Mouse (Mus musculus): ENCODE measurements around the gene Gnai3.

Gene Gnai3

DNA sequence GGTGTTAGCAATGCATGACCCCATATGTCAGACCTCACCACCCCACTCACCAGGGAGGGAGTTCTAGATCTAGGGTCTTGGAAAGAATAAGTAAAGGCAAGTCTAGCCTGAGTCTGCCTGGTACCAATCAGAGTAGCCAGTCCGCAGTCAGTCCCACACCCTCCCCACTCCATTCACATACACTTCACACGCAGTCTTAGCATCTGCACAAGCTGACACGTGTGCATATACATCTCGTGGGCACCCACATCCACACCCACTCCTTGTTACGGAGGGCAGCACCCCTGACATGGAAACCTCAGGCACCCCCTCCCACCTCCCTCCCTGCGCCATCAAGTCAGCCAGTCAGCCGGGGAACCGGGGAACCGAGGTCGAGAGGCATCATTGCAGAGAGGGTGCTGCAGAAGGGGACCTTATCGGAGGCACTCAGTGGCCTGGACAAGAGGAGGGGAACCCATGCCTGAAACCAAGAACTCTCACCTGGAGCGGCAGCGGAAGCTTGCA, 61.1 kb downstream of the Gnai3 start:
- in situ Hi-C loops (cut with MboI, MseI): no loop called here

- in situ Hi-C loops (cut with MboI, MseI): no loop called here
Observed at GRCm38 (mm10) chr3:108083904-108084407, 62.0 kb downstream of the Gnai3 start.

GRCm38 (mm10) chr3:108083161-108083560, 62.8 kb downstream of the Gnai3 start:
- in situ Hi-C loops (cut with MboI, MseI): no loop called here

- in situ Hi-C loops (cut with MboI, MseI): no loop called here
Observed at GRCm38 (mm10) chr3:108082251-108082875, 63.6 kb downstream of the Gnai3 start.

DNA sequence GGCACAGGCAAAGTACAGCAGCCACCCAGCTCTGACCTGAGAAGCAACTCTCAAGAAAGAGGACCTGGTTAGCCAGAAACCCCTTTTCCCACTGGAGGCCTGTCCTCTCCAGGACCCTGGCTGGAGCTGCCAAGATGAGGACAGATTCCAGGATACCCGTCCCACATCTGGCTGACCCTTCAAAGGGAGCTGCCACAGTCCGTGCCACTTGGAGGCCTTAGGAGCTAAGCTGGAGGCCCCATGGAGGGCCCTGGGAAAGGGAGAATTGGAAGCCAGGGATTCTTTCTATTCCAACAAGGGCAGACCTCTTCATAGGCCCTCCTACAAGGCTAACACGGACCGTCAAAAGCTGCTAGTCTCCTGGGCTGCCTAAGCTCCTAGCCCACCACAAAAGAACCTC, 64.3 kb downstream of the Gnai3 start:
- in situ Hi-C loops (cut with MboI, MseI): no loop called here

GRCm38 (mm10) chr3:108076836-108077235, 69.1 kb downstream of the Gnai3 start:
- in situ Hi-C loops (cut with MboI, MseI): no loop called here

GRCm38 (mm10) chr3:108072983-108073569, 72.9 kb downstream of the Gnai3 start:
- in situ Hi-C loops (cut with MboI, MseI): no loop called here

- in situ Hi-C loops (cut with MboI, MseI): no loop called here
Observed at GRCm38 (mm10) chr3:108070295-108071293, 75.4 kb downstream of the Gnai3 start.

DNA sequence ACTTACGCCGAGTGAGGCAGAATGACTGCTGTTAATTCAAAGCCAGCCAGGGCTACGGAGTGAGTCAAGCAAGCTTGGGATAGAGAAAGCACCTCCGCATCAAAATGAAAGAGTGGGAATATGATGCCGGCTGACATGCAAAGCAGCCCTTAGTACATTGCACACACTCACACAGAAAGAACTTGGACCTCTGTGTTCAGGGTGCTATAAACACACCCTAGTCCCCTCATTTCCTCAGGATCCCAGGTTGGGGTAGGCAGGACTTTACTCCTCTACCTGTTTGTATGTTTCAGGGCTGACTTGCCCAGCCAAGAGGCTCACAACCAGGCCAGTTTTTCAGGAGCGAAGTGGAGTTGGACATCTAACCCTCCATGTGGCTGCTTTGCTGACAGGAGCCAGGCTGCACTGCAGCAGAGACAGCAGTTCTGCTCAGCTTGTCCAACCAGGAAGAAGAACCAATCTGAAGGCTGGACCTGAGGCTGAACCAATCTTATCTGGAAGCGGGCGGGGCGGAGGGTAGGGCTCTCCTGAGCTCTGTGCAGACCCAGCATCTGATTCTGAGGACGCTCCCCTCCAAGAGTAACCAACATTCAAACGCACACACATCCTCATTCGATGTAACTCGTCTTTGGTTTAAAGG, 76.6 kb downstream of the Gnai3 start:
- in situ Hi-C loops (cut with MboI, MseI): loop anchor here (5.0 to 10.0 kb wide), 2 partner anchors 83 to 975 kb away; partner anchors contain the start of gene Gpr61

DNA sequence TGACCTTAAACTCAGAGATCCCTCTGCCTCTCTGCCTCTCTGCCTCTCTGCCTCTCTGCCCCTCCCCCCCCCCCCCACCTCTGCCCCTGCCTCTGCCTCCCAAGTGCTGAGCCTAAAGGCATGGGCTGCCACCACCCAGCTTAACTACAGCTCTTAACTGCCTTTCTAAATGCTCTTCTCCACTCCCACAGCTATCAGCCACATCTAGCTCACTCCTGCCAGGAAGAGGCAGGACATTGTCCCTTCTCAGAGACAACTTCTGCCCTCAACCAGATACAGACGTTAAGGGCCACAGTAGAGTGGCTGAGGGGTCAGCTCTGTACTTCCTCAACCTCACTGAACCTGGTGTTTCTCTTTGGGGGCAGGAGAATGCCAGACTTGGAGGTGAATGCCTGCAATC, 77.1 kb downstream of the Gnai3 start:
- in situ Hi-C loops (cut with MboI, MseI): loop anchor here (5.0 to 10.0 kb wide), 2 partner anchors 83 to 974 kb away; partner anchors contain the start of gene Gpr61

GRCm38 (mm10) chr3:108067370-108067934, 78.5 kb downstream of the Gnai3 start:
- in situ Hi-C loops (cut with MboI, MseI): loop anchor here (5.0 to 10.0 kb wide), 2 partner anchors 85 to 973 kb away; partner anchors contain the start of gene Gpr61

GRCm38 (mm10) chr3:108065551-108065950, 80.4 kb downstream of the Gnai3 start:
- in situ Hi-C loops (cut with MboI, MseI): loop anchor here (5.0 to 10.0 kb wide), 2 partner anchors 87 to 971 kb away; partner anchors contain the start of gene Gpr61

- in situ Hi-C loops (cut with MboI, MseI): loop anchor here (5.0 to 10.0 kb wide), 3 partner anchors 47 to 970 kb away; partner anchors contain the start of genes Gpr61 and Gstm1
Observed at GRCm38 (mm10) chr3:108064672-108065071, 81.3 kb downstream of the Gnai3 start.

DNA sequence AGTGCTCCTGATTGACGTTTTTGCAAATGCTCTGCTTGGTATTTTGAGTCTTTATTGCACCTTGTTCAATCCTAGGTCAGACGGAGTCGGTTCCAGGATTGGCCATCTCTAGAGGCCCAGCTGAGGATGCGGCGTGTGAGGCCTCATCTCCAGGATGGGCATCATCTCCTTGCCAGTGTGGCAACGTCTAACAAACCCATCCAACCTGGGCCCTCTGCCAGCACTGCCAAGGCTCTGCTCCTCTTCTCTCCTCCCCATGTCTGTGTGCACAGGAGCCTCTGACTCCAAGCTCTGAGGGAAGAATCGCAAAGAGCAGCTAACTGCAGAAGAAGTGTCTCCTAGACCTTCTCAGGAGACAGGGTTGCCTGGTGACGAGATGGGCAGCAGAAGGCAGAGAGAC, 83.3 kb downstream of the Gnai3 start:
- in situ Hi-C loops (cut with MboI, MseI): loop anchor here (5.0 to 10.0 kb wide), 2 partner anchors 45 to 968 kb away; partner anchors contain the start of gene Gstm1

GRCm38 (mm10) chr3:108061420-108061819, 84.5 kb downstream of the Gnai3 start:
- in situ Hi-C loops (cut with MboI, MseI): loop anchor here (5.0 to 10.0 kb wide), 2 partner anchors 44 to 967 kb away; partner anchors contain the start of gene Gstm1

Data from regulatory T cell (primary cell).